Mouse (Mus musculus) bone marrow, adult 2 months (tissue): ENCODE measurements at regions not wholly inside any gene's neighbourhood (a gene's known extent, or its start where the extent isn't known, plus 50 kb on each side); places are given as distances from the start of the nearest gene placed in this dataset.

ENCODE experiments used
- H3K27ac ChIP-seq: fragments of 200-500 bp; 2 replicates; pipeline ENCODE4 v1.5.1; 2012; ENCODE audit warnings: low read depth, mild to moderate bottlenecking, control low read depth, inconsistent platforms, low read length; ENCODE audit not compliant: control insufficient read depth, poor library complexity, insufficient read depth
- H3K4me1 ChIP-seq: fragments of 200-500 bp; 2 replicates; pipeline ENCODE4 v1.6.1; 2011; ENCODE audit warnings: low read length; ENCODE audit not compliant: control insufficient read depth, insufficient read depth
- H3K4me3 ChIP-seq: fragments of 200-500 bp; replicated peaks from 2 replicates; pipeline ENCODE3; 2011; ENCODE audit warnings: mild to moderate bottlenecking, low read depth, low read length, control low read depth; ENCODE audit not compliant: control insufficient read depth
- CTCF ChIP-seq: fragments of 200-500 bp; IDR thresholded peaks from 2 replicates; pipeline ENCODE4 v1.5.1; 2011; ENCODE audit warnings: low read length, control low read depth; ENCODE audit not compliant: control insufficient read depth, insufficient read depth
- POLR2A ChIP-seq: fragments of 200-500 bp; IDR thresholded peaks from 2 replicates; pipeline ENCODE4 v1.6.1; 2011; ENCODE audit warnings: low read depth, mild to moderate bottlenecking, control low read depth, low read length, borderline replicate concordance; ENCODE audit not compliant: control insufficient read depth
- WGBS: fragments of 180-500 bp; shearing (Covaris S2); methylation state at CpG from one replicate; pipeline ENCODE4 v1.1.7; 2018; 5-methylcytosine and 5-hydroxymethylcytosine counted together

DNA sequence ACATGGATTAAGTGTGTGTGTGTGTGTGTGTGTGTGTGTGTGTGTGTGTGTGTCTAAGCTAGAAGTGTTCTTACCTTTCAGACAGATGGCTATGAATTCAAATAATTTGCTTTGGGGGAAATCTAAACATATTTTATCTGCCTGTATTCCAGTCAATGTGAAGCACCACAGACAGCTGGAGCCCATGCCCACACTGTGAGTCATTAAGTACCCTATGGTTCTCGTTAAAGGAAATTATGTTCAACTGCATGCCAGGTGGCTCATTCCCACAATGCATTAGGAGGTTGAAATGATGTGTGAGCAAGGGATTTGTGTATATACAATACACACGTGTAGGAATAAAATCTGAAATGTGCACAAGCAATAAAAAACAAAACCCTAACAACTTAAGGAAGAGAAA, 473.5 kb downstream of the Fat4 start:
- WGBS = 70% methylated on average over 2 of the region's 2 CpGs

DNA sequence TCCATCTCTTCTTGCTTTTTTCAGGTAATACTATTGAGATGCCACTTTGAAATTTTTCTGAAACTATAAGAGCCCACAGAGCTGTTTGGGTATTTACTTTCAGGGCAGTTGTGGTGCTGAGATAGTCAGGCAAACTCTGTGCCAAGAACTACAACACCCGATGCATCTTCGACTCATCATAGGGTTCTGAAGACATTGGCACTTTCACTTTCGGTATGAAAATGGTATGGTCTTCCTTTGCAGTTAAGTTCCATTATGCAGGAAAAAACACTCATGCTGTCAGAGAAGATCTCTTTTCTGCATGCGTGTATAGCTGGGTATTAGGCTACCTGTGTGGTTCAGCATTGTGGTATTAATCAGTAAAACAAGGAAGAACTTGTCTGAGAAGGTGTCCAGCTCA, 484.2 kb downstream of the Fat4 start:
- 67% methylated on average over 4 of the region's 4 CpGs for WGBS
- TF ChIP-seq POLR2A (no peak), CTCF (no peak)

More for the DNA sequence above, 473.5 kb downstream of the Fat4 start:
- no peak overlapping the region for H3K4me3 ChIP-seq
- TF ChIP-seq POLR2A = no peak
- TF ChIP-seq CTCF = no peak
- no peaks in the 10 kb centered on the region for H3K4me1 ChIP-seq
- no peak overlapping the region for H3K27ac ChIP-seq

DNA sequence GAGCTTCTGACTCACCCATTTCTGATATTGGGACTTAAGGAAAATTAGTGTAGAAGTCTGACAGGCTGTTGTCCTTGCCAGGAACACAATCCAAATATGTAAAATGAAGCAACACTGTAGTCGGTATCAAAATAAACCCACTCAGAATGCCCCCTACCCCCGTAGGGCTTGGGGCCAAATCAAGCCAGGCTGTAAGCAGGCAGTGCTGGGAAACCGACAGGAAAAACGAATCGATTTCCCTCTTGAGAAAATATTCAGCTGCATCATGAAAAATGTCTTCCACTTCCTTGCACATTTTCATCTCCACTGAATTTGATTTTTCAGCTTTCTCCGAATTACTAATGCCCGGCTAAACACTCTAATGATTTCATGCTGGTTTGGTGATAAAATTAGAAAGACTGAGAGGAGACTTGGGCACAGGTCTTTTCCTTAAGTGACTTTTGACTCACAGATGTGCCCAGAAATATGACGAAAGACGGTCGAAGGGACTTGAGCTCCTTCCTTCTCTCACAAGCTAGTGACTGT, 485.7 kb downstream of the Fat4 start:
- no peaks in the 10 kb centered on the region for H3K4me1 ChIP-seq
- TF ChIP-seq POLR2A (no peak), CTCF (no peak)
- H3K27ac ChIP-seq = no peak overlapping the region
- no peak overlapping the region for H3K4me3 ChIP-seq
- WGBS = 83% methylated on average over 10 of the region's 10 CpGs

More for the DNA sequence above, 484.2 kb downstream of the Fat4 start:
- no peak overlapping the region for H3K4me3 ChIP-seq
- no peaks in the 10 kb centered on the region for H3K4me1 ChIP-seq
- H3K27ac ChIP-seq = no peak overlapping the region

DNA sequence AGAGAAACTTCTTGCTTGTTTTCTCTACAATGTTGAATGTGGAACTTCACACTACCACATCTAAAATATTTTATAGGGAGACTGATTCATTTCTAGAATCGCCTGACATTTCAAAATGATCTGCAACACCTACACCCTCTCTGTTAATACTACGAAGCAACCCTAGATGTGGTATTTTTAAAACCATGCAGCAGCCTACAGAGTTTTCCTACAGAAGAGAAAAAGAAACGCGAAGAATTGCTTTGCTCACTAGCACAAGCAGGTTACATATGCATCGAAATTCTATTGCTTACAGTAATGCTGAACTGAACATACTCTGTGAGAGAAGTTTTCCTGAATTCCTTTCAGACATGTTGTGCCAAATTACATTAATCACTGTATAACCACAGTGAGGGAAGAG, 488.7 kb downstream of the Fat4 start:
- WGBS = 76% methylated on average over 5 of the region's 5 CpGs

DNA sequence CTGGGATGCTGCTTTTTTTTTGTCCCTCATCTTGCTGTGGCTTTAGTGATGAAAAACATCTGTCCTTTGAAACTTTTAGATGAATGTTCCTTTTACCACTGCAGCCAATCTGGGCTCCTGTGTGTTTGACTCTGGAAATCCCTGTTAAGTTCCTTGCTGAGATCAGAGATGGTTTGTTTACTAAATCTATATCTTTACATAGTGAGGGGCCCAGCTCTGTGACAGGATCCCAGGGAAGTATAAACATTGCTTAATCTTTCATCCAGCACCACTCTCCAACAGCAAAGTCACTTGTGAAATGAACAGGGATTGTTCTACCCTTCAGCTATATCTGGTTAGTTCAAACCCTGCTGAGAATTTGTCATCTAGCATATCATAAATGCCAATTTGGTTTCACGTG, 501.8 kb downstream of the Fat4 start:
- no peak overlapping the region for H3K4me3 ChIP-seq
- TF ChIP-seq POLR2A = no peak
- no peak for TF ChIP-seq CTCF
- no peak overlapping the region for H3K27ac ChIP-seq
- 76% methylated on average over 1 of the region's 1 CpGs for WGBS
- H3K4me1 ChIP-seq = no peaks in the 10 kb centered on the region

More for the DNA sequence above, 488.7 kb downstream of the Fat4 start:
- TF ChIP-seq POLR2A = no peak
- no peak for TF ChIP-seq CTCF
- Histone ChIP-seq H3K4me1 (no peaks in the 10 kb centered on the region), H3K4me3 (no peak overlapping the region), H3K27ac (no peak overlapping the region)

DNA sequence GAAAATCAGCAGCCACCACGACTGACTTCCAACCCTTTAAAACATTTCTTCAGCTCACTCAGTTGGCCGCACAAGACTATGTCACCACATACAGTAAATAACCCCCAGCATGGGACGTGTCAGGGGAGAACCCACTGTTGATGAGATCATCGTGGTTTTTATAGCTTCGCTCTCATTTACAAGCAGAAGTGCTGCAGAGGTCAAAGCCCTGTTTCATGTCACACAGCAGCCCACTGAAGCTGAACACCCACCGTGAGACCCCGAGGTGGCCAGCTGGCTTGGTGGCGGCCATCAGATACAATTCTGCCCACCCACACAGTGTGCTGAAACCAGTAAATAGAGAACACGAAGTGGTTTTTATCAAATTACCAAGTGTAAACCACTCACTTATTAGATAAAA, 503.7 kb downstream of the Fat4 start:
- no peaks in the 10 kb centered on the region for H3K4me1 ChIP-seq
- 58% methylated on average over 9 of the region's 9 CpGs for WGBS
- TF ChIP-seq CTCF (no peak), POLR2A (no peak)
- H3K27ac ChIP-seq = no peak overlapping the region
- H3K4me3 ChIP-seq = no peak overlapping the region

DNA sequence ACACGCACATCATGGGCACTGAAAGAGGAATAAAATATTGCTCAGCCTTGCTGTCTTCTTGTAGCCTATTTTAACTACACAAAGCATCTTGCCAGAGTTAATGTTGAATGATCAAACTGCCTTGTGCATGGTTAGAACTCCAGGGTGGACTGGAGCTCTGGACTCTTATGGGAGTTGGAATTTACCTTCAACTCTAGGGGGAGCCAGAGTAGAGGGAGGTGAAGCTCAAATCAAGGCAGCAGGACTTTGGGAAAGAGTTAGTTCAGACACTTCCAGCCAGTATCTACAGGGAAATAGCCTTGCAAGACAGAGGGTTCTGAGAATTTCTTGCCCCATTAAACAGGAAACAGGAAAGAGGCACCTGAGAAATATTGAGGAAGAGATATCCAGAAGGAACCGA, 505.3 kb downstream of the Fat4 start:
- H3K27ac ChIP-seq = no peak overlapping the region
- H3K4me1 ChIP-seq = no peaks in the 10 kb centered on the region
- H3K4me3 ChIP-seq = no peak overlapping the region
- TF ChIP-seq CTCF (no peak), POLR2A (no peak)
- WGBS = 50% methylated on average over 2 of the region's 2 CpGs

DNA sequence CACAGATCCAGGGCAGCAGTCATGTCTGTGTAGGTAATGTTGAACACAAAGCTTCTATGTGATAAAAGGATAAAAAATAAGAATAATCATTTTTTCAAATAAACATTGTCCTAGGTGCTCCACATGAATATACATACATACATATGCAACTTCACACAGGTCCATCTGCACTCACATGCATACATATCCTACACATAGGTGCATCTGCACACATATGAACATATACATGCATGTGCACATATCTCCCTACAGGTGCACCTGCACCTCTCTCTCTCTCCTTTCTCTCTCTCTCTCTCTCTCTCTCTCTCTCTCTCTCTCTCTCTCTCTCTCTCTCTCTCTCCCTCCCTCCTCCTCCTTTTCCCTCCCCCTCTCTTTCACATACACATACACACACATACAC, 509.9 kb downstream of the Fat4 start:
- no peak for TF ChIP-seq POLR2A
- no peak for TF ChIP-seq CTCF
- Histone ChIP-seq H3K4me1 (no peaks in the 10 kb centered on the region), H3K27ac (no peak overlapping the region), H3K4me3 (no peak overlapping the region)

DNA sequence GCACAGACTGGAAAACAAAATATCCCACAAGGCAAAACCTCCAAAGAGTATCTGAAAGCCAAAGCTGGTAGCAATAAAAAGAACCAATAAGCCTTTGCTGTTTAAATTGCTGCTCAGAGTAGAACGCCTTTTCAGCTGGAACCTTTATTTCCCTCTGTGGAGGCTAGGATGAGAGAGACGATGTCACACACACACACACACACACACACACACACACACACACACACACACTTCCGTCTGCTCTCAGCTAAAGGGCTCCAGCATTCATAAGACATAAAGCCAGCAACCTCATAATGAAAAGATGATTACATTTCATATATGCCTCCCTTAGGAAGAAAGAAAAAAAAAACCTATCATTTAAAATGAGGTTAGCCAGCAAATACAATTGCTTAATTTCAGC, 510.5 kb downstream of the Fat4 start:
- Histone ChIP-seq H3K27ac (no peak overlapping the region), H3K4me3 (no peak overlapping the region), H3K4me1 (no peaks in the 10 kb centered on the region)
- WGBS = 64% methylated on average over 3 of the region's 3 CpGs
- TF ChIP-seq POLR2A (no peak), CTCF (no peak)
